Mouse (Mus musculus): ENCODE data around the gene Dip2a. TPM values are rescaled to one million over a fixed set of nuclear protein-coding genes. Genes with fewer than 3 reads are reported as not detected.

The Dip2a gene
- polyA plus RNA-seq, 1 experiment from 2014 or later, result 7.6 TPM

DNA sequence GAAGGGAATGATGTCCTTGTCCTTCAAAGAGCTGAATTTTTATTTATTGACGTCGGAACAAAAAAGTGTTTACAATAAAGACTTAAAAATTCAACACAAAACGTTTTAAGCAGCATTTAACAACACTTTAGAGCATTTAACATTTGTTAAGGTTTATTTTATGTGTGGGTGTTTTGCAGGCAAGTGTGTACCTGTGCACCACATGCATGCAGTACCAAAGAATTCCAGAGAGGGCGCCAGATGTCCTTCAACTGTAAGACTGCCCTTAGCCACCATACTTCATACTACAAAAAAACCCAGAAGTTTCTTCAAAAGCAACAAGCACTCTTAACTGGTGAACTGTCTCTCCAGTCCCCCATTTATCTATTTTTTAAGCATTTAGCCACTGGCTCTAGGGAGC, 1.5 kb upstream of the Dip2a start:
- Histone ChIP-seq H3K4me3 (replicated peaks; ENCODE audit: low read depth, low read length) (peak overlapping the region; percentile 90; the same call in 1 of the 2 replicates), H3K36me3 (ENCODE audit: insufficient read depth, low read length) (0 out of 2 replicates have a peak, but pooled peaks cover 3% of the 10 kb centered on the region), H3K27me3 (ENCODE audit: insufficient read depth, low read length) (no peaks in the 10 kb centered on the region), H3K4me2 (ENCODE audit: low read length) (peak overlapping the region; percentile 92), H3K9me3 (replicated peaks; ENCODE audit: low read length) (no peaks in the 10 kb centered on the region), H3K9ac (ENCODE audit: low read depth, low read length) (0 out of 2 replicates have a peak overlapping the region, but pooled peaks have one; percentile 24), H3K4me1 (replicated peaks; ENCODE audit: insufficient read depth, low read length) (peaks cover 14% of the 10 kb centered on the region; the same call in 1 of the 2 replicates), H3K27ac (no peak overlapping the region; the same call in 1 of the 2 replicates)
- ATAC-seq (replicated peaks; ENCODE audit: low FRiP score, low read depth), result no peak
- WGBS, result 11% methylated on average over 4 of the region's 4 CpGs
- TF ChIP-seq CTCF (IDR thresholded peaks at IDR 0.05; ENCODE audit: low read depth), result peak; percentile 71
- peak; percentile 69 for DNase-seq (ENCODE audit: low spot score)

DNA sequence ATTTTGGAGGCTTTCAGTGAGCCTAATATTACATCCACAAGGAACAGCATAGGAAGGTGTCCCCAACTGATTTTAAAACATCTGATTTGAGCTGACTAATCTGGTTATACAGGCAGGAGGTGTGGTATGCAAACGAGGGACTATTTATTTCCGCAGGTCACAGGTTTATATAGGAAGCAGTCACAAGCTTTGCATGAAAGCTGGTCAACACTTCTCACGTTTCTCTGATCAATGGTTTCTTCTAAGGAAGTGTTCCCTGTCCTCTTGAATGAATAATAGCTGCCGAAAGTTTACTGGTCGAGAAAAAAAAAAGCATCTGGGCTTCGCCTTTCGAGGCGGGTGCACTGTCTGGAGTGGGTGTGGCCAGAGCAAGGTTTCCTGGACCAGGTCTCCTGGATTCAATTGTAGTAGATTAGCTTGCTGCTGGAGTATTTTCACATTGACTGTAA, 976 bp upstream of the Dip2a start:
- 0 out of 2 replicates have a peak overlapping the region, but pooled peaks have one; percentile 24 for H3K9ac ChIP-seq (ENCODE audit: low read depth, low read length)

DNA sequence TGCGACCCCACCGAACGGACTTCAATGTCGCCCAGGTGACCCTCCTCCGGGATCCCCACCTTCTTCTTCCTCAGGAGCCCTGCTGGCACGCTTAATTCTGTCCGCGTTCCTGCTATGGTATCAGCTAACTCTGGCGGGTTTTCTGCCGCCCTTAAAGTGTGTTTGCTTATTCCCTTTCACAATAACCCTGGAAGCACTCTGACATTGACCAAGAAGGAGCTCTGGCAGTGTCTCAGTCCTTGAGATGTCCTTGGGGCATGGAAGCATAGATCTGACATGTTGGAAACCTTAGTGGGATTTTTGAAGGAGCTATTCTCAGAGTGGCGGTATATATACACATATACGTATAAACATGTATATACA, 430 bp upstream of the Dip2a start:
- Histone ChIP-seq H3K27ac (peak overlapping the region; percentile 80), H3K4me3 (replicated peaks; ENCODE audit: low read depth, low read length) (peak overlapping the region; percentile 90), H3K4me1 (replicated peaks; ENCODE audit: insufficient read depth, low read length) (peaks cover 14% of the 10 kb centered on the region; the same call in 1 of the 2 replicates), H3K9me3 (replicated peaks; ENCODE audit: low read length) (no peaks in the 10 kb centered on the region), H3K4me2 (ENCODE audit: low read length) (peak overlapping the region; percentile 92), H3K36me3 (ENCODE audit: insufficient read depth, low read length) (0 out of 2 replicates have a peak, but pooled peaks cover under 1% of the 10 kb centered on the region), H3K27me3 (ENCODE audit: insufficient read depth, low read length) (no peaks in the 10 kb centered on the region), H3K9ac (ENCODE audit: low read depth, low read length) (peak overlapping the region; percentile 91)
- 3% methylated on average over 12 of the region's 12 CpGs for WGBS
- DNase-seq (ENCODE audit: low spot score) (no peak), ATAC-seq (replicated peaks; ENCODE audit: low FRiP score, low read depth) (no peak; the same call in 1 of the 2 replicates)
- no peak for TF ChIP-seq CTCF (IDR thresholded peaks at IDR 0.05; ENCODE audit: low read depth)

More for the DNA sequence above, 976 bp upstream of the Dip2a start:
- DNase-seq (ENCODE audit: low spot score) (peak; percentile 29), ATAC-seq (replicated peaks; ENCODE audit: low FRiP score, low read depth) (no peak)
- H3K4me1 ChIP-seq (replicated peaks; ENCODE audit: insufficient read depth, low read length), result peaks cover 14% of the 10 kb centered on the region; the same call in 1 of the 2 replicates
- H3K36me3 ChIP-seq (ENCODE audit: insufficient read depth, low read length), result 0 out of 2 replicates have a peak, but pooled peaks cover 3% of the 10 kb centered on the region
- TF ChIP-seq CTCF (IDR thresholded peaks at IDR 0.05; ENCODE audit: low read depth), result no peak
- WGBS, result 9% methylated on average over 8 of the region's 8 CpGs
- H3K4me2 ChIP-seq (ENCODE audit: low read length), result peak overlapping the region; percentile 92
- no peaks in the 10 kb centered on the region for H3K9me3 ChIP-seq (replicated peaks; ENCODE audit: low read length)
- H3K27me3 ChIP-seq (ENCODE audit: insufficient read depth, low read length), result no peaks in the 10 kb centered on the region
- H3K4me3 ChIP-seq (replicated peaks; ENCODE audit: low read depth, low read length), result peak overlapping the region; percentile 90
- H3K27ac ChIP-seq, result peak overlapping the region; percentile 80

DNA sequence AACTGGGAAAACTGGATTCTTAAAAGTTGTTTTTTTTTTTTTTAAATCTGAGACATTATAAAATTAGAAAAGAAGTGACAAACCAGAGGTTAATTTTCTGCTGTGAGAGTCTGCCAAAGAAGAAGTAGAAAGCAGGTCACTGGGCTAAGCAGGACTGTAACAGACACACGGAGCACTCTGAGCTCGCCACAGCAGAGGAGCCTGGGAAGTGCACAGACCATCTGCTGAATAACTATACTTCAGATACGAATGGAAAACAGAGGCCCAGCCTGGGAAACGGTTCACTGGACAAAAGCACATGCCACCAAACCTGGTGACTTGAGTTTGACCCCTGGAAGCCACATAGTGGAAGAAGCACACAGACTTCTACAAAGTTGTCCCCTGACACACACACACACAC, 10.7 kb downstream of the Dip2a start:
- no peak overlapping the region for H3K4me3 ChIP-seq (replicated peaks; ENCODE audit: low read depth, low read length)
- no peaks in the 10 kb centered on the region for H3K9me3 ChIP-seq (replicated peaks; ENCODE audit: low read length)
- DNase-seq (ENCODE audit: low spot score), result peak; percentile 29
- ATAC-seq (replicated peaks; ENCODE audit: low FRiP score, low read depth), result 0 out of 2 replicates have a peak, but pooled peaks have one; percentile 40
- no peaks in the 10 kb centered on the region for H3K36me3 ChIP-seq (ENCODE audit: insufficient read depth, low read length)
- no peak for TF ChIP-seq CTCF (IDR thresholded peaks at IDR 0.05; ENCODE audit: low read depth)
- no peaks in the 10 kb centered on the region for H3K27me3 ChIP-seq (ENCODE audit: insufficient read depth, low read length)
- 28% methylated on average over 4 of the region's 4 CpGs for WGBS
- no peak overlapping the region for H3K27ac ChIP-seq
- H3K4me2 ChIP-seq (ENCODE audit: low read length), result no peak overlapping the region
- no peaks in the 10 kb centered on the region for H3K4me1 ChIP-seq (replicated peaks; ENCODE audit: insufficient read depth, low read length)
- no peak overlapping the region for H3K9ac ChIP-seq (ENCODE audit: low read depth, low read length)

DNA sequence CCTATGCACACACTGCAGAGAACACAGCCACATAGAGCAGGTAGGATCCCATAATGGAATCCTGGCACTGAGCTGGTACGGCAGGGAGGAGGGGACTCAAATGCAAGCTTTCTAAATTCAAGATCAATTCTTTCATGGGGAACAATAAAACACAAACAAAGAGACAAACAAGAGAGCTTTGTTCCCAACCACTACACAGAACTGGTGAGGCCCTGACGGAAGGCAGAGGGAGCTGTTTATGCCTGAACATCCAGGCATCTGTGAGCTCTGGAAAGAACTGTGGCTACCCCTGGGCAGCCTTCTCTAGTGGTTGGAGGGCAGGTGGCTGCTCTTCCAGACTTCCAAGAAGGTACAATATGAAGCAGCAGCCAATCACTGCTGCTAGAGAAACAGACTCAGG, 13.1 kb downstream of the Dip2a start:
- DNase-seq (ENCODE audit: low spot score) (no peak), ATAC-seq (replicated peaks; ENCODE audit: low FRiP score, low read depth) (no peak)
- H3K9me3 ChIP-seq (replicated peaks; ENCODE audit: low read length), result no peaks in the 10 kb centered on the region
- no peak overlapping the region for H3K4me2 ChIP-seq (ENCODE audit: low read length)
- no peaks in the 10 kb centered on the region for H3K36me3 ChIP-seq (ENCODE audit: insufficient read depth, low read length)
- no peak overlapping the region for H3K9ac ChIP-seq (ENCODE audit: low read depth, low read length)
- no peaks in the 10 kb centered on the region for H3K4me1 ChIP-seq (replicated peaks; ENCODE audit: insufficient read depth, low read length)
- no peaks in the 10 kb centered on the region for H3K27me3 ChIP-seq (ENCODE audit: insufficient read depth, low read length)
- no peak for TF ChIP-seq CTCF (IDR thresholded peaks at IDR 0.05; ENCODE audit: low read depth)
- 89% methylated on average over 2 of the region's 2 CpGs for WGBS
- no peak overlapping the region for H3K4me3 ChIP-seq (replicated peaks; ENCODE audit: low read depth, low read length)
- no peak overlapping the region for H3K27ac ChIP-seq

DNA sequence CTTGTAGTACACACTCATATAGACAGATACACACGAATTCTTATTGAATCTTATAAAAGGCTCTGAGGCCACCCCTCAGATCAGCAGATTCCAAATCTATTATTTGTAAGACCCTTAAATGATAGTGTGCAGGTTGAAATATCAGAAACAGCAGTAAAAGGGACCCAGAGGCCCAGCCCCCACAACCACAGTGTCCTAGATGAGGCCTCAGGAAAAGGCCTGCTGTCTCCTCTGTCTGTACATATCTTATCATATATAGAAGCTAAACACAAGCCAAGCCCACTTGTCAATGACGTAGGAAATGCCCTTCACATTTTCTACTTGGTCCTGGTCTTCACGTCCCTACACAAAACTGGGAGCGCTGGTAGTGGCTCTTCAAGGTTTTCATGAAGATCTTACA, 16.0 kb downstream of the Dip2a start:
- ATAC-seq (replicated peaks; ENCODE audit: low FRiP score, low read depth) (no peak), DNase-seq (ENCODE audit: low spot score) (no peak)
- Histone ChIP-seq H3K4me3 (replicated peaks; ENCODE audit: low read depth, low read length) (no peak overlapping the region), H3K27me3 (ENCODE audit: insufficient read depth, low read length) (no peaks in the 10 kb centered on the region), H3K36me3 (ENCODE audit: insufficient read depth, low read length) (no peaks in the 10 kb centered on the region), H3K27ac (no peak overlapping the region), H3K9ac (ENCODE audit: low read depth, low read length) (no peak overlapping the region), H3K4me1 (replicated peaks; ENCODE audit: insufficient read depth, low read length) (no peaks in the 10 kb centered on the region), H3K9me3 (replicated peaks; ENCODE audit: low read length) (no peaks in the 10 kb centered on the region), H3K4me2 (ENCODE audit: low read length) (no peak overlapping the region)
- WGBS, result 86% methylated on average over 4 of the region's 4 CpGs
- no peak for TF ChIP-seq CTCF (IDR thresholded peaks at IDR 0.05; ENCODE audit: low read depth)

DNA sequence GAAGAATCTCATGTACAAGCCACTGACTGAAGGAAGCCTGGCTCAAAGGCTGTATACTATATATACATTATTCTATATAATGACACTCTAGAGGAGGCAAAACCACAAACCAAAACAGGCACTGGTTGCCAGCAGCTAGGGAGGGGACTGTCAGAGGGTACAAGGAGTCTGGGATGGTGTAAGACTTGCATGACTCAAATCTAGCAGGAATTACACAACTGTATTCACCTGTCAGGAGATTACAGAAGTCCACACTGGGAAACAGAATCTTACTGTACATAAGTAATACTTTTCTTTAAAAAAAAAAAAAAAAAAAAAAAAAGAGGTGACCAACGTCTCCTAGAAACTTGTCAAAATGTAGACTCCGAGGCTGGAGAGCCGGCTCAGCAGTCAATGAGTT, 16.5 kb downstream of the Dip2a start:
- Histone ChIP-seq H3K4me2 (ENCODE audit: low read length) (no peak overlapping the region), H3K27me3 (ENCODE audit: insufficient read depth, low read length) (no peaks in the 10 kb centered on the region), H3K4me3 (replicated peaks; ENCODE audit: low read depth, low read length) (no peak overlapping the region), H3K9me3 (replicated peaks; ENCODE audit: low read length) (no peaks in the 10 kb centered on the region), H3K27ac (no peak overlapping the region), H3K4me1 (replicated peaks; ENCODE audit: insufficient read depth, low read length) (no peaks in the 10 kb centered on the region), H3K36me3 (ENCODE audit: insufficient read depth, low read length) (no peaks in the 10 kb centered on the region), H3K9ac (ENCODE audit: low read depth, low read length) (no peak overlapping the region)
- ATAC-seq (replicated peaks; ENCODE audit: low FRiP score, low read depth) (no peak), DNase-seq (ENCODE audit: low spot score) (no peak)
- no peak for TF ChIP-seq CTCF (IDR thresholded peaks at IDR 0.05; ENCODE audit: low read depth)
- 86% methylated on average over 3 of the region's 3 CpGs for WGBS
